Mouse (Mus musculus) cerebellum, postnatal 14 days (tissue): ENCODE measurements around the gene Arl8b.

Experiments
- DNase-seq, 2 experiments: peaks; one replicate each; pipeline ENCODE4 v3.0.0; 2021; ENCODE audit warnings: mixed read lengths in 2 of 2

Arl8b gene

DNA sequence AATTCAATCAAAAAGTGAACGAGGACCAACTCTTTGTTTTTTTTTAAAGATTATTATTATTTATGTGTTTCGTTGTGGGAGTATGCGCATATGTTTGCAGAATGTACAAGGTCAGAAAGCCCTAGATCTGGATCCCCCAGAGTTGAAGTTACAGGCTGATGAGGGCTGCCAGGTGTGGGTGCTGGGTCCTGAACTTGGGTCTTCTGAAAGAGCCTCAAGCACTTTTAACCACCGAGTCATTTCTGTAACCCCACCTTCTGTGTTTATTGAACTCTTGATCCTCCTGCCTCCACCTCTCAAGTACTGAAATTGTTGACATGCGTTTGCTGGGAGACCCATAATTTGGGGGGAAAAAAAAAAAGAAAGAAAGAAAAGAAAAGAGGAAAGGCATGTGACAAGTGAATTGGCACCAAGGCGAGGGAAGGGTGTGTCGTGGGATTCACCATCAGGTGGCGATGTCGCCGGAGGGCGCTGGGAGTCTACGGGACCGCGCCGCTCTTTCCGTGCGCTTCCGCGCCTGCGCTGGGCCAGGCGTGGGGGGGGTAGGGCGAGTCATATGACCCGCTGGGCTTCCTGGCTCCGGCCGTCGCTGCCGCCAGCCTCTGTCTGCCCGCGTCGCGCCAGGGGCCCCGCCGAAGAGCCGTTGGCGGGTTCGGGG lies at the start of gene Arl8b:
TSS of gene Arl8b (plus strand) at position 574 of the 658 bp plus-strand sequence.
- peak; percentile 98 to 99 for DNase-seq

DNA sequence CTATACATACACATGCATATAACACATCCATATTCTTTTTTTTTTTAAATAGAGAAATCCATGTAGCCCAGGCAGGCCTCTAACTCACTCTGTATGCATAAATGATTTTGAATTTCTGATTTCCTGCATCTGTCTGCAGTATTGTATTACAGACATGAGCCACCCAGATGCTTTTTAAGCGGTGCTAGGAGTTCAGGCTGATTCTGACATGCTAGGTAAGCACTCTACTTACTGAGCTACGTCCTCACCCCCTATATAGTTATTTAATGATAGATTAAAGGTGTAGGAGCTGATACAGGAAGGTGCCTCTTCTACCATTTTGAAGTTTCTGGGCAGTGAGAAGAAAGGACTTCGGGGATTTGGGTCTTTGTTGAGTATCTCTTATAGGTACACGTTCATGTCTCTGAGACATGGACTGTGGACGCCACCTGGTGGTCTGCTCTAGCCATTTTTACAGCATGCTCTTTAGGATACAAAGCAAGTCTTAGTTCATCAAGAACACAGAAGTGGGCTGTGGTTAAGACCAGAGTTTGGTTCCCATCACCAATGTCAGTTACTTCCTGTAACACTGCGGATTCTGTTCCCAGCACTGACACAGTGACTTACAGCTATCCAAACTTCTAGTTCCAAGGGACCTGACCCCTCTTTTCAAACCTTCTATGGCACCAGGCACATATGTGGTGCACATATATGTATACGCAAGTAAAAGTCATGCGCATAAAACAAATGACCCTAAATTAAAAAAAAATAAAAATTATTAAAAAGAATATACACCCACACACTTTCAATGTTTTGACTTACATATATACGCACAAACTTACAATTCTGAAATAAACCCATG lies 46.8 kb upstream of the Arl8b start:
- DNase-seq, result peak; percentile 83 to 87

DNA sequence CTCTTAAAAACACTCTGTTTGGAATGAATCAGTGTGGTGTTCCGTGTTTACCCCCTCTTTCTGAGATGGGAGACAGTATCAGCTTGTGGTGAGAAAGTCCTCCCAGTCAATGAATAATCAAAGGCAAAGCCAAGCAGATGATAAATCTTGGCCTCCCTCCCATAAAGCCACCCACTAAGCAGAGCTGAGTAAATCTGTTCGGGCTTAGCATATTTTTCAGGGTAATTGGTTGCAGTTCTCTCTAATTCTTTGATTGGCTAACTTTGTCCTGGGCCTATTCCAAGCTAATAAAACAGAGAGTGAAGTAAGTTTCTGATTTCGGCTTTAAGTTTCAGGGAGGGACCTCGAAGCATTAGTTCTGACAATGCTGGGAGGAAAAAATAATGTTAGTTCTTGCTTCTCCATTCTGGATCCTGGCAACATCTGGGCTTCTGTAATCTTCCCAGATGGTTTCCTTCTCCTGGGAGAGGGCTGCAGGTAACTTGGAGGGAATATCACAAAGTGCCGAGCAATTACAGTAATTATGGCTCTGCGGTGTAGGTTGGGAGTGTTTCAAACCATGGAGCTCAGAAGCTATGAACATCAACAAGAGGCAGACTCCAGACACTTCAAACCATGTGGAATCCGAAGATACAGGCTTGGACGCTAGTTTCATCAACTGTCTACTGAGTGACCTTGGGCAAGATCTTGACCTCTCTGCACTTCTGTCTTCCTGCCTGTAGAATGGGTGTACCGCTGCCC lies 44.3 kb upstream of the Arl8b start:
- peak in 1 of 2 experiments; percentile 7 for DNase-seq

DNA sequence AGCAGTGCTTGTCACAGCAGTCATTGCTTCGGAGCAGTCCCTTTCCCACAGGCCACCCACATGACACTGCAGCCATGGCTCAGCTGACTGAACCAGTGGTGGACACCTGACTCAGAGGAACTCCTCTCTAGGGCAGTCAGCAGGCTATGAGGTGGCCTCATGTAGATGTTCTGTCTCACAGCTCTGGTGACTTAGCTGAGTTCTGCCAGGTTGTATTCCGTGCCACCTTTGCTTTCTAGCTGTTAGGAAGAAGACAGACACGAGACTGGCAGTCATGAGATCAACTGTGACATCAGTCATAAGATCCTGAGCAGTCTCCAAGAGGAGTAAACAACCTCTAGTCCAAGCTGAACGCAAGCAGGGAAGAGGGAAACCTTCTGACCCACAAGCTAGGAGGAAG lies 42.3 kb upstream of the Arl8b start:
- DNase-seq, result no peak

GRCm38 (mm10) chr6:108743730-108744129 lies 39.2 kb upstream of the Arl8b start:
- DNase-seq, result peak; percentile 36 to 49

GRCm38 (mm10) chr6:108751324-108751723 lies 31.6 kb upstream of the Arl8b start:
- no peak for DNase-seq

DNA sequence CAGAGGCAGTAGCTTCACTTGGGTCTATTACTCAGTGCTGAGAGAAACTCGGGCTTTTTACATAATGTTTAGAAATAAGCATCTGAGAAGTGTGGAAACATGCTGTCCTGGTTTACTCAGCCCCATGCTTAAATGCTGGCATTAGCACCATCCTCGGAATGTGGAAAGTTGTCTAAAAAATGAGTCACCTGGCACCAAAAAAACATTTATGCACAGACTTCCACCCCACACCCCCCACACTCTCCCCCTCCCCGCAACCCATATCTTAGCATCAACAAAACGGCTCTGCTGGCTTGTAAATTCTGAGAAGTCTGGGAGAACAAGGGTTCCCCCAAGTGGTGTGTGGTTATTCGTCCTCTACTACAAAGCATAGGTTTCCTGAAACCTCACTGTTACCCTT lies 30.5 kb upstream of the Arl8b start:
- DNase-seq, result no peak

- no peak for DNase-seq
These were observed 29.4 kb upstream of the Arl8b start for GRCm38 (mm10) chr6:108753536-108753935.

GRCm38 (mm10) chr6:108754376-108754775 lies 28.5 kb upstream of the Arl8b start:
- no peak for DNase-seq

DNA sequence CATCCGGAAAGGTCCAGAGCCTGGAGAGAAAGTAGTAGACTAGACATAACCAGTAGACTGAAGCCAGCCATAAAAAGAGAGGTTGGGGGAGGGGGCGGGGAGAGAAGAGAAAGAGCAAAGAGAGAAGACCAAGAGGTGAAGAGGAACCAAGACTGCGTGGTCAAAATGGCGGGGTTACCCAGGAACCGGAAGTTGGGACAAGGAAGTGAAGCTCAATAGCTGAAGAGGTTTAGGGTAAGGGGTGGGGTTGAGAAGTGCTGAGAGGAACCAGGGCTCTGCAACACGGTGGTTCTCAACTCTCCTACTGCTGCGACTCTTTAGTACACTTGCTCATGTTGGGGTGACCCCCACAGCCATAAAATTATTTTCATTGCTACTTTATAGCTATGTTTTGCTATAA lies 27.0 kb upstream of the Arl8b start:
- DNase-seq, result no peak

GRCm38 (mm10) chr6:108758997-108759697 lies 23.8 kb upstream of the Arl8b start:
- peak in 1 of 2 experiments; percentile 6 for DNase-seq

DNA sequence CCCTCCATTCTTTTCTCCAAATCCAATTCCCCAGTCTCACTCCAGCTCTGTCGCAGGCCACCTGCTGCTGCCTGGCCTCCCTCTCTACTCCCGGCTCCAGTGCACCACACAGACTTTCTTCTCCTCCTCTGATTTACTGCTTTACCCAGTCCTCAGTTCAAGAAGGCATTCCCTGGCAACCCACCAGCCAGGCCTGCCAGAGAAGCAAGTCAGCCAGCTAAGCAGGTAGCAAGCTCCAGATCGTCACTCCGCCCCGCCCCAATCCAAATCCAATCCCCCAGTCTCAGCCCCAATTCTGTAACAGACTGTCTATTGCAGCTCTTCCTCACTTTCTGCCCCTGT lies 23.2 kb upstream of the Arl8b start:
- peak; percentile 85 to 86 for DNase-seq

DNA sequence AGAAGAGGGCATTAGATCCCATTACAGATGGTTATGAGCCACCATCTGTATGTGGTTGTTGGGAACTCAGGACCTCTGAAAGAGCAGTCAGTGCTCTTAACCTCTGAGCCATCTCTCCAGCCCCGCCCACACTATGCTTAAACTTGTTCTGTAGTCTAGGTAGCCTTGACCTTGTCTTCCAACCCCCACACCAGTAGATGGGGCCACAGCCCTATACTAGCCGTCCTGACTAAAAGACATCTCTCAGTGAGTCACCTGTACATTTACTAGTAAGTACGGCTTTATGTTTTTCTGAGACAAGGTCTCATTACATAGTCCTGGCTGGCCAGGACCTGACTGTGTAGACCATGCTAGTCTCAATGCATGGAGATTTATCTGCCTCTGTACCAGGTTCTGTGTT lies 12.0 kb upstream of the Arl8b start:
- no peak for DNase-seq

- DNase-seq, result peak; percentile 94 to 97
These were observed 10.0 kb upstream of the Arl8b start for GRCm38 (mm10) chr6:108772913-108773312.

GRCm38 (mm10) chr6:108773480-108773879 lies 9.4 kb upstream of the Arl8b start:
- DNase-seq, result no peak

DNA sequence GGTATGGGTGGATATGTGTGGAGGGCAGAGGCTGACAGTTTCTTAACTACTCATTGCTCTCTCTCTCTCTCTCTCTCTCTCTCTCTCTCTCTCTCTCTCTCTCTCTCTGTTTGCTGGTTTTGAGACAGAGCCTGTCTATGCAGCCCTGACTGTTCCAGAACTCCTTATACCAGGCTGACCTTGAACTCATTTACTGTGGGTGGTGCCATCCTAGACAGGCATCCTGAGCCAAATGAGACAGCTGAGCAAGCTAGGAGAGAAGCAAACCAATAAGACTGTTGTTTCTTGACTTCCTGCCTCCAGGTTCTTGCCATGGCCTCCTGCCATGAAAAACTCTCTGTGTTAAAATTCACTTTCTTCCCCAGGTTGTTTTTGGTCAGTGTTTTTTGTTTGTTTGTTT lies 6.6 kb upstream of the Arl8b start:
- no peak for DNase-seq

- no peak for DNase-seq
These were observed 5.2 kb upstream of the Arl8b start for GRCm38 (mm10) chr6:108777560-108778287.

DNA sequence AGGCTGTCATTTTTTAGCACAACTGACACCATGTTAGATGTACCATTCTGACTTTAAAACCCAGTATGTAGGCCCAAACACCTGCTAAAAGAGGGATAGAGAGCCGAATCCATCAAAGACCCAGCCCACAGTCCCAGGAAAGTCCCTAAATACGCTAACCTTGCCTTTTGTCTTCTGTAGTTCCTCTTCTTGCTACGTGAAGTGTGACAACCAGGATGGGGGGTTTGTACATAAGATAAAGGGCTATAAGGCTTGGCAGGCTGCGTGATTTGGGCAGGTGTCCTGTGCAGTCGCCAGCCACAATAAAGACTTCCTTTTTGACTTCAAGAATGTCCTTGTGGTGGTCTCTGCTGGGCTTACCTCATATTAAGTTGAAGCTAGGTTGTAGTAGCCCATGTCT lies 4.5 kb upstream of the Arl8b start:
- DNase-seq, result no peak

DNA sequence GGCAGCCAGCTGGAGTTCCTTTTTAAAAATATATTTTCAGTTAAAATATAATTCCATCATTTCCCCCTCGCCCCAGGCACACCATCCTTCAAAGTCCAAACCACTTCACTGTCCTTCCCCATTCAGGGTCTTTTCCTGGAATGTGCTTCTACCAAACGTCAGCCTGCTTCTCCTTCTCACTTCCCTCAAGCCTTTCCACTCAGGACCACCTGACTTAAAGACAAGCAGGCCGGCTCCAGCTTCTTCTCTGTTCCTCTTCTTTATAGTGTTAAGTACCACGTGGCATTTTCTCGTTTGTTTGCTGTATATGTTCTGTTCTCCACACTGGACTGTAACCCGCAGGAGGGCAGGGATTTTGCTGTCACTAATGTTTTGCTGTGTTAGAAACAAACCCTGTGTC lies 1.0 kb upstream of the Arl8b start:
- no peak for DNase-seq

DNA sequence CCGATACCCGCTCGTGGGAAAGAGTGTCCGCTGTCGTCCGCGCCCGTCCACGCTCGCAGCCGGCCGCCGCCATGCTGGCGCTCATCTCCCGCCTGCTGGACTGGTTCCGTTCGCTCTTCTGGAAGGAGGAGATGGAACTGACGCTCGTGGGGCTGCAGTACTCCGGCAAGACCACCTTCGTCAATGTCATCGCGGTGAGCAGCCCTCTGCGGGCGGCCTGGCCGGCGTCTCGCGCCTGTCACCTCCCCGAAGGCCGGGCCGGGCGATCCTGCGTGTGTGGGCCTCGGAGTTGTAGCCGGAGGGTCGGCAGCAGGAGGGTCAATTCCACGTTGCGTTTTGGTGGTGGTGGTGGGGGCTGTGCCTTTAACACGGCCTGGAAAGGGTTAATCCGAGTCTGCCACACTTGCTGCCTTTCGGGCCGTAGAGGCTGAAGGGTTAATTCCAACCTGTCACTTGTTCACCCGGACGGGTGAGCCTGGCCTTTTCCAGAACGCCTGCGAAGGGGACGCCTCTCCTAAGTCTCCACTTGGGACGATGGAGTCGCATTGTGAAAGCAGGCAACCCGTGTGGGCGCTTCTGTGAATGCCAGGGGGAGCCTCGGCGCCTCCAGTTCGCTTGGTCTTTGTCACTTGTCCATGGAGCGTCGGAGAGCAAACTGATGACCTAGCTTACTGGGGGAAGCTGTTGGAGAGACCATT lies 434 bp downstream of the Arl8b start:
- DNase-seq, result peak in 1 of 2 experiments; percentile 65

GRCm38 (mm10) chr6:108784056-108784455 lies 1.2 kb downstream of the Arl8b start:
- DNase-seq, result no peak

- no peak for DNase-seq
These were observed 1.9 kb downstream of the Arl8b start for GRCm38 (mm10) chr6:108784796-108785195.
